Mouse (Mus musculus) layer of hippocampus, adult 11-12 months (tissue): ENCODE results near the gene Afdn.

ENCODE experiments used
- DNase-seq: peaks from one replicate; pipeline ENCODE4 v3.0.0; 2022; ENCODE audit warnings: low spot score

The Afdn gene

GRCm38 (mm10) chr17:13759853-13760627, at the start of gene Afdn:
Gene Afdn, plus strand, starts transcription at chr17:13760539.
- peak; percentile 82 for DNase-seq

- DNase-seq = no peak
Measured at GRCm38 (mm10) chr17:13711173-13711572, 49.2 kb upstream of the Afdn start.

DNA sequence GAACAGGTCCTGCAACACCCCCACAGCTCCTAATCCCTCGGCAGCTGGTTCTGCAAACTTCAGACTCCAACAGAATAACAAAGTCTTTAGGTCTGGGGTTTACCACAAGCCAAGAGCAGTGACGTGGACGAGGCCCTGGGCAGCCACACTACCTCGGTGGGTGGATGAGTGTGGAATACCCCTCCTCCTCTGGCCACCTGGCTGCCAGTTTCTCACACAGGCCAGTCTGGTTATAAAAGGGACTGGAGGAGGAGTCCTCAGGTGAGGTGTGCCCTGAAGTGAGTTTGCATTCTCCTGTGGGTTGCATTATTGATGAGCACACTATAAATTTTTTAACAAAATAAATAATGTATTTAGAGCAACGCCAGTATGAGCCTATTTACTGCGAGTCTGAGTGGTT, 48.2 kb upstream of the Afdn start:
- DNase-seq = no peak

DNA sequence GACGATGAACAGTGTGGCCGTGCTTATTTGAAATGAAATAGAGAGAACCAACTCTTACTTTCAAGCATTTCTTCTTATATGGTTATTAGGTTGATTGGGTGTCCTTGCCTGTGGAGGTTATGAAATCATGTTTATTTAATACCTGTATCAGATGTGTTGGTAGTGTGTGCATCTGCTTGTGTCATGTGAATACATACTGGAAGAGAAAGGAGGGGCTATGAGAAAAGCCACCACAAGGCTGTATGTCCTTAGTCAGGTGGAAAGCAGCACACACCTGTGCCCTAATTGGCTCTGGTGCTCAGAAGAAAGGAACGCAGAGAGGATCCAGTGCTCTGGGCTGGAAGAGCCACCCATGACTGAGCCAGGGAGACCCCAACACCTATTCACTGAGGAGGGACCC, 47.8 kb upstream of the Afdn start:
- no peak for DNase-seq

- no peak for DNase-seq
Measured at GRCm38 (mm10) chr17:13714128-13714527, 46.2 kb upstream of the Afdn start.

- DNase-seq = no peak
Measured at GRCm38 (mm10) chr17:13714654-13715053, 45.7 kb upstream of the Afdn start.

DNA sequence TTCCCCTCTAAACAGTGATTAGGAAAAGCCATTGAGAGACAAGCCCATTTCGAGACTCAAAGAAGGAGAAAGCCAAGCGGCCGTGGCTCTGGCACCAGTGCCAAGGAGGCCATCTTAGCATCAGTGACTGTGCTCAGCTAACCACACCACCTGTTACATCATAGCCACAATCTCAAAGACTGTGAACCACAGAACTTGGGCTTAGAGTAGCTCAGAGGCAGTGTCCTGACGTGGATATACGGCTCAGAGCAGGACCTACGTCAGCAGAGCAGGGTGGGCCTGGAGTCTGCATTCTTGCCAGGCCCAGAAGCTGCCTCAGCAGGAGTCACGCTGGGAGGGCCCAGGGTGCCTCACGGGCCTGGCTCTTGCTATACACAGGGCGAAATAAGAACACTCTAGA, 44.8 kb upstream of the Afdn start:
- DNase-seq = no peak

- DNase-seq = no peak
Measured at GRCm38 (mm10) chr17:13716336-13716735, 44.0 kb upstream of the Afdn start.

DNA sequence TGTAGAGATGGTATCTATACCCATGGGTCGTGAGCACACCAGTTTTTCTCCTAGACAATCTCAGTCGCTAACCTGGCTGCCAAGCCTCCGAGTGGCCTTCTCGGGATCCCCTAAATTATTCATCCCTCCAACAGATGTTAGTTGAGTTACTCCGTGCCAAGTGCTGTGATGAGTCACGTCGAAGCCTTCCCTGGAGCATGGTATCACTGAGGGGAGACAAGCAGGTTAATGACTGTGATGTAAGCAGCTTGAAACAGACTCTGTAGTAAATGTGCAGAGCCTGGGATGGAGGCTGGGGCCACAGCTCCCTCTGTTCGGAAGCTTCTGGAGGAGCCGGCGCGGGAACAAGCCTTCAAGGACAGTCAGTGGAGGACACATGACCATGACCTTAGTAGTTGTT, 42.9 kb upstream of the Afdn start:
- DNase-seq = no peak

DNA sequence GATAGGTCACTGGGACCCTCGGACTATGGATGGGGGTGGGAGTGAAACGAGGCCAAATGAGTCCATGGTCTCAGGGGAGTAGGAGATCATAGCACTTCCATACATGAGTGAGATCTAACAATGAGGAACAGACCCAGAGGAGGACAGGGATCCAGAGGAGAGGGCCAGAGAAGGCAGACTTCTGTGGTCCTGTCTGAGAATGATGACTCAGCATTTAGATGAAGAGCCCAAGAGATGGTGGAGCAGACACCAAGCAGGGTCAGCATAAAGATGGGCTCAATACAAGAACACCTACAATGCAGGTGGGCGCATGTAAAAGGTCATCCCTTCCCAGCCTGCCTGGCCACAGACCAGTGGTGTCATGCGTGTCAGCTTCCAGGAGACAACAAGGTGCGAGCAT, 40.2 kb upstream of the Afdn start:
- DNase-seq = no peak

- DNase-seq = no peak
Measured at GRCm38 (mm10) chr17:13721372-13721771, 39.0 kb upstream of the Afdn start.

DNA sequence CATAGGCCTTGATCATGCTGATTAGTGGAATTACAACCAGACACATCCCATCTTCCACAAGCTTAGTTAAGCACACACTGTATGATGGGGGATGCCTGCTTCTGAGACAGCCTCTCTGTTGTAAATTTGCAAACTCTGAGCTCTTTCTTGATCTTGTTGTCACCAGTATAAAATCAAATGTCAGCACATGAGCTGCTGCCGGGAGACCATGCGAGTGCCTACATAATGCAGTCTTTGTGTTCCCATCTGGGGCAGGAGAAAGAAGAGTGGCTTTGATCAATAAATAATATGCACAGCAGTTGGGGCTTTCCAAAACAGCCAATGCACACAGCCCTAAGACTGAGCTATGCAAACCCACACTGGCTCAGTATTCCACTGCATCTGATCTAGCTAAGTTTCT, 37.9 kb upstream of the Afdn start:
- peak; percentile 31 for DNase-seq

DNA sequence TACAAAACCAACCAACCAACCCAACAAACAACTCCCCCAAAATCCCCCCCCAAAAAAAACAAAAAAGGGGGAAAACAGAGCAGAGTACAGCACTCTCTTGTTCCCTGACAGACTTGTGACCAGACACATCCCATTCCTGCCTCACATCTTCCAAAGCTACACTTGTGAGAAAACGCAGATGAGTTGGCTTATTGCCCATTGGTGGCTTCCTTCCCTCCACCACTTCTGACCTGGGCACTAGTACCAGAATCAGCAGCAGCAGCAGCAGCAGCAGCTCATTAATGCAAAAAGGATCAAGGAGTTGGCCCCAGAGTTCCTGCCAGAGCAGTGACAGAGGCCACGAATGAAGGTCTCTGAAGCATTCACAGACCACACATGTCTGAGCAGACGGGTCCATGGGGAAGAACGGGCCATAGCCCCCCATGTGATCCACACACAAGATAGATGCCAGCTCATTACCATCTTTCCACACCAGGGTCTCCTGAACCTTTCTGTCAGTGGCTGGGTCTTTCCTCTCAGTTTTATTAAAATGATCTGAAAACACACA, 35.3 kb upstream of the Afdn start:
- DNase-seq = no peak

GRCm38 (mm10) chr17:13726832-13727355, 33.4 kb upstream of the Afdn start:
- no peak for DNase-seq

DNA sequence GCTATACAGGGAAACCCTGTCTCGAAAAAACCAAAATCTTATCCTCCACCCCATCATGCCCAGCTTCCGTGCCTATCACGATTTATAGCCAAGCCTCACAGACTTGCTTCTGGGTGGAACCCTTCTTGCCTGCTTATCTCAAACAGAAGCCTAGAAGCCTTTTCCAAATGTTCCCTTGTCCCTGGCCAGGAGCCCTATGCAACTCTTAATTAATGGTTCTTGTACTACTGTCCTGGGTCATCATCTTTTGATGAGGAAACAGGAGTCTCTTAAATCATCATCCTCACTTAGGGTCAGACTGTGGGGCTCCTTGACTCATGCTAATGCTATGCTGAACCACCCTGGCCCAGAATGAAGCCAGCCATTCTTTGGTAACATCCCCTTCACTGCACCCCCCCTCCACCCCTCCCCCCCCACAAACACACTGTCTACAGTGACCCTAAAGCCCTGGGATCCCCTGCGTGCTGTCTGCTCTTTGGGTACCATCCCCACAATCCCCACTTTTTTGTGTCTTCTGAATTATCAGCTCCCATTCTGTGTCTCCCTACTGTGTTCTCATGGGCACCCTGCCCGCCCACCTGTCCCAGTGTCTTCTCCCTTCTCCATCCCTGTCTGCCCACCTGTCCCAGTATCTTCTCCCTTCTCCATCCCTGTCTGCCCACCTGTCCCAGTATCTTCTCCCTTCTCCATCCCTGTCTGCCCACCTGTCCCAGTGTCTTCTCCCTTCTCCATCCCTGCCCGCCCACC, 29.2 kb upstream of the Afdn start:
- DNase-seq = no peak

DNA sequence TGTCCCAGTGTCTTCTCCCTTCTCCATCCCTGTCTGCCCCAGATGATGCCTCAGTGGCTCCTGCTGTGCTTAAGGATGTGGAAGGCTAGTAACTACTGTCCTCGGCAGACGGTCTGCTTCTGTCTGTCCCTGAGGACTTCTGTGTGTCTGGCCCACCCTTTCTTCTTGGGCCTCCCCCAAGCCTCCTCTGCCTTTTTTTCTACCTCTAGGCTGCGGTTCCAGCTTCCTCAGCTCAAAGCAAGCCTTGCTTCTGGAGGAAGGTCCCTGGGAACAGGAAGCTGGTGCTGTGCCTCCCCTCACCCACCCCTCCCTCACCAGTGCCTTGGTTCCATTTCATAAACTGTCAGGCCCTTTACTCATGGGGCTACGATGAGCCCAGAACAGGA, 28.6 kb upstream of the Afdn start:
- no peak for DNase-seq

- no peak for DNase-seq
Measured at GRCm38 (mm10) chr17:13732685-13733084, 27.7 kb upstream of the Afdn start.

GRCm38 (mm10) chr17:13733971-13734370, 26.4 kb upstream of the Afdn start:
- DNase-seq = no peak

- no peak for DNase-seq
Measured at GRCm38 (mm10) chr17:13735057-13735456, 25.3 kb upstream of the Afdn start.

DNA sequence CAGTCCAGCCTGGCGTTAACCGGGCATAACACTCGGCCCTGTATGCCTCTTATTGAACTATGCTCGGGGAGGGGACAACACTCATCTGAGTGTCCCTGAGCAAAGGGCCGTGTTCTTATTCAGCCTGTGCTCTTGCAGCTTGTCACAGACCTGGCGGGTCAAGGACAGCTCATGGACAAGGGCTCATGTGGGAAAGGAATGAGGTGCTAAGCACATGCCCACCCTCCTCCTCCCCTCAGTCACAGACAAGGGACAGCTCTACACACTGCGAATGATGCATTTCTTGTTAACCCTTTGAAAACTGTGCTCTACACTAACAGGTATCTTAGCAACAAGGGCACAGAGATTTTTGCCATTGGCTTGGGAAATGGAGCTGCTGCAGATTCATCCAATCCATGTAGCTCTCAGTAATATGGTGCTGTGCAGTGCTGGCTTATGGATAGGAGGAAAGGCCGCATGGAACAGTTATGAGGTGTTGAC, 24.5 kb upstream of the Afdn start:
- no peak for DNase-seq

GRCm38 (mm10) chr17:13737336-13737735, 23.0 kb upstream of the Afdn start:
- DNase-seq = no peak

DNA sequence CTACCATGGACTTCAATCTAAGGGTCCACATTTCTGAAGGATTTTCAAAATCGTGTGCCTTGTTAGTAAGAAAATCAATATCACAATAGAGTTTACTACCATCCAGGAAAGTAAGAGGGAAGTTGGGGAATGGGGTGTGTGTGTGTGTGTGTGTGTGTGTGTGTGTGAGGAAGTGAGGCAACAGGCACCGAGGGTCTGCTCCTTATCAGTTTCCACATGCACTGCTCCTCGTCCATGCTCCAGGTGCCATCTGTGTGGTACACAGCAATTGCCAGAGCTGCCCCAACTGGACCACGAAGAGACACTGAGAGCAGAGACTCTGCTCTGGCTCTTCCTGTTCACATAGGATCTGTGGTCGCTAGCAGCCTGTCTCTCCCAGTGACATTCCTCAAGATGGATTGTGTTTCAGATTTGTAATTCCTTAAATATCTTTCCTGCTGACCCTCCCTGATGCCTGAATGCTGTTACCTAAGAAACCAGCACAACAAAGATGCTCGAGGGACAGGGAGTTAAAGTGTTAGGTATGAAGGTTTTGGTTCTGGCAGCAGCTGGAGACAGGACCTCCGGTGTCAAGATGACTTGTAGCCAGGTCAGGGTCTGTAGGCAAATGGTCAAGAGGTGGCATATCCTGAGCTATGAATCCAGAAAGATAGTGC, 22.1 kb upstream of the Afdn start:
- no peak for DNase-seq
